8 mouse cellular contexts compared by ENCODE assay signal in the genomic region with DNA sequence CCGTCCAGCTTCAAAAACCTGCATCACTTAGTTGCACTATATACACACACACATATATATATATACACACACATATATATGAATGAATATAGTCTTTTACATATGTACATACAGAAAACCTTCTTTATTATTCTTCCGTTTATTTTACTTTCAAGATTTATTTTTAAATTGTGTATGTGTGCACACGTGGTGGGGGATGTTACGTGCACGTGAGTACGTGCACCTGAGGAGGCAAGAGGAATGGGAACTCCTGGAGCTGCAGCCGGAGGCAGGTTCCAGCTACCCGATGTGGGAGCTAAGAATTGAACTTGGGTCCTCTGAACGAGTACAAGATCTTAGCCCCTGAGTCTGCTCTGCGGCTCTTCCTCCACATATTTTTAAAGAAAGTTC. TPM values are rescaled to one million over a fixed set of nuclear protein-coding genes. Genes with fewer than 3 reads are reported as not detected.
DNase-seq lines count a peak whose midpoint lies in the region; ATAC-seq and TF ChIP-seq lines count a peak whose summit lies in the region.

No protein-coding gene starts in this region.

- H3K9me3 ChIP-seq in kidney, embryonic 14.5 days (ENCODE audit: control insufficient read depth, low read length): peaks cover 4% of the 10 kb centered on the region; the same call in 1 of the 2 replicates
- H3K9me3 ChIP-seq in intestine, embryonic 14.5 days (ENCODE audit: control insufficient read depth, low read length): 0 out of 2 replicates have a peak, but pooled peaks cover 5% of the 10 kb centered on the region
- no peaks in the 10 kb centered on the region for H3K9me3 ChIP-seq in midbrain, postnatal 0 days (ENCODE audit: low read length)

- DNase-seq in kidney, adult 11 months: no peak
- DNase-seq in intestine, embryonic 14.5 days (ENCODE audit: low spot score): no peak
- no peak for DNase-seq in midbrain, postnatal 0 days (ENCODE audit: low spot score)
- DNase-seq in natural killer cell, adult 2 months (ENCODE audit: low spot score in 2 of 2): no peak
- no peak for DNase-seq in thymus, postnatal 4 days
- no peak for DNase-seq in frontal cortex, postnatal 25 days (ENCODE audit: low spot score in 2 of 2)

- no peak for TF ChIP-seq POLR2A in cortical plate, adult 2 months (IDR thresholded peaks at IDR 0.05; ENCODE audit: extremely low read depth, insufficient read depth, low read length)

- ATAC-seq in kidney, embryonic 14.5 days (ENCODE audit: low FRiP score, low TSS enrichment): no peak
- peak; percentile 21 for ATAC-seq in intestine, embryonic 14.5 days (replicated peaks; ENCODE audit: low FRiP score, low TSS enrichment, low read depth)
- ATAC-seq in midbrain, postnatal 0 days (ENCODE audit: low FRiP score): peak; percentile 39; the same call in 1 of the 2 replicates

- 19% methylated on average over 10 of the region's 10 CpGs for WGBS in kidney, embryonic 14.5 days
- 21% methylated on average over 10 of the region's 10 CpGs for WGBS in intestine, embryonic 14.5 days
- WGBS in midbrain, postnatal 0 days: 18% methylated on average over 10 of the region's 10 CpGs

- peaks cover 18% of the 10 kb centered on the region for H3K4me1 ChIP-seq in kidney, embryonic 14.5 days (ENCODE audit: control insufficient read depth, insufficient read depth, low read length)
- H3K4me1 ChIP-seq in cortical plate, adult 2 months (ENCODE audit: control insufficient read depth, insufficient read depth, low read length): peaks cover 8% of the 10 kb centered on the region; the same call in 1 of the 2 replicates
- H3K4me1 ChIP-seq in intestine, embryonic 14.5 days (replicated peaks; ENCODE audit: control insufficient read depth, insufficient read depth, low read length): peaks cover 16% of the 10 kb centered on the region
- peaks cover 12% of the 10 kb centered on the region; the same call in 1 of the 2 replicates for H3K4me1 ChIP-seq in midbrain, postnatal 0 days (ENCODE audit: insufficient read depth, low read length)

- H3K27ac ChIP-seq in kidney, embryonic 14.5 days (ENCODE audit: low read depth, low read length): peak overlapping the region; percentile 95
- peak overlapping the region; percentile 74; the same call in 1 of the 2 replicates for H3K27ac ChIP-seq in cortical plate, adult 2 months (ENCODE audit: insufficient read depth, low read length)
- peak overlapping the region; percentile 96 for H3K27ac ChIP-seq in intestine, embryonic 14.5 days (ENCODE audit: low read depth)
- peak overlapping the region; percentile 90 for H3K27ac ChIP-seq in midbrain, postnatal 0 days (ENCODE audit: low read depth, low read length)

- H3K4me2 ChIP-seq in kidney, embryonic 14.5 days (replicated peaks; ENCODE audit: low read depth, low read length): peak overlapping the region; percentile 72
- H3K4me2 ChIP-seq in intestine, embryonic 14.5 days (ENCODE audit: low read length): peak overlapping the region; percentile 66
- peak overlapping the region; percentile 80 for H3K4me2 ChIP-seq in midbrain, postnatal 0 days (ENCODE audit: low read depth, low read length, poor library complexity, severe bottlenecking)

- H3K4me3 ChIP-seq in kidney, embryonic 14.5 days (ENCODE audit: low read length): peak overlapping the region; percentile 93
- H3K4me3 ChIP-seq in cortical plate, adult 2 months (ENCODE audit: insufficient read depth, low read length): peak overlapping the region; percentile 37
- H3K4me3 ChIP-seq in intestine, embryonic 14.5 days (ENCODE audit: low read depth, low read length): peak overlapping the region; percentile 100
- H3K4me3 ChIP-seq in midbrain, postnatal 0 days (ENCODE audit: low read depth, low read length): peak overlapping the region; percentile 100

- H3K9ac ChIP-seq in kidney, embryonic 14.5 days (ENCODE audit: low read depth, low read length): peak overlapping the region; percentile 98
- peak overlapping the region; percentile 97 for H3K9ac ChIP-seq in intestine, embryonic 14.5 days (ENCODE audit: low read length)
- H3K9ac ChIP-seq in midbrain, postnatal 0 days (replicated peaks; ENCODE audit: low read length, poor library complexity, severe bottlenecking): peak overlapping the region; percentile 90

- peaks cover 31% of the 10 kb centered on the region for H3K36me3 ChIP-seq in kidney, embryonic 14.5 days (ENCODE audit: control insufficient read depth, insufficient read depth, low read length)
- peaks cover 26% of the 10 kb centered on the region for H3K36me3 ChIP-seq in intestine, embryonic 14.5 days (ENCODE audit: control insufficient read depth, insufficient read depth, low read length)
- peaks cover 7% of the 10 kb centered on the region for H3K36me3 ChIP-seq in midbrain, postnatal 0 days (ENCODE audit: insufficient read depth, low read length)

- TF ChIP-seq CTCF in cortical plate, adult 2 months (IDR thresholded peaks at IDR 0.05; ENCODE audit: extremely low read depth, insufficient read depth, low read length): no peak
- TF ChIP-seq CTCF in midbrain, postnatal 0 days (IDR thresholded peaks at IDR 0.05): no peak

- H3K27me3 ChIP-seq in kidney, embryonic 14.5 days (ENCODE audit: control insufficient read depth, insufficient read depth, low read length): no peaks in the 10 kb centered on the region
- no peaks in the 10 kb centered on the region for H3K27me3 ChIP-seq in intestine, embryonic 14.5 days (replicated peaks; ENCODE audit: control insufficient read depth, insufficient read depth, low read length)
- no peaks in the 10 kb centered on the region for H3K27me3 ChIP-seq in midbrain, postnatal 0 days (ENCODE audit: insufficient read depth, low read length)

RNA-seq across cellular contexts. Expression of a gene that starts 0.8 kb away (rescaled TPM):
- polyA plus RNA-seq in kidney, embryonic 14.5 days (2014; fragmentation: Nextera tagmentation; extraction: Ambion mirVana): 35.8 and 68.8 TPM in 2 replicates
- 58.4 and 61.7 TPM in 2 replicates for polyA plus RNA-seq in cortical plate, adult 2 months (2012; rRNA removed)
- 50.8 and 54.2 TPM in 2 replicates for polyA plus RNA-seq in intestine, embryonic 14.5 days (2014; fragmentation: Nextera tagmentation; extraction: Ambion mirVana)
- 33.4 and 41.3 TPM in 2 replicates for total RNA-seq in midbrain, postnatal 0 days (2014; rRNA removed)
- 10.9 and 12.5 TPM in 2 replicates for polyA plus RNA-seq in midbrain, postnatal 0 days (2015; fragmentation: Nextera tagmentation; extraction: Ambion mirVana)

RNA-seq across cellular contexts. Expression of a gene that starts 18.1 kb away (rescaled TPM):
- 47.9 and 56.1 TPM in 2 replicates for polyA plus RNA-seq in kidney, embryonic 14.5 days (2014; fragmentation: Nextera tagmentation; extraction: Ambion mirVana)
- 43.7 and 45.3 TPM in 2 replicates for polyA plus RNA-seq in cortical plate, adult 2 months (2012; rRNA removed)
- 48.0 and 55.3 TPM in 2 replicates for polyA plus RNA-seq in intestine, embryonic 14.5 days (2014; fragmentation: Nextera tagmentation; extraction: Ambion mirVana)
- 20.0 and 33.2 TPM in 2 replicates for total RNA-seq in midbrain, postnatal 0 days (2014; rRNA removed)
- polyA plus RNA-seq in midbrain, postnatal 0 days (2015; fragmentation: Nextera tagmentation; extraction: Ambion mirVana): 39.2 and 39.7 TPM in 2 replicates

RNA-seq across cellular contexts. Expression of a gene that starts 36.8 kb away (rescaled TPM):
- 11.9 and 24.5 TPM in 2 replicates for polyA plus RNA-seq in kidney, embryonic 14.5 days (2014; fragmentation: Nextera tagmentation; extraction: Ambion mirVana)
- polyA plus RNA-seq in cortical plate, adult 2 months (2012; rRNA removed): 11.7 and 11.9 TPM in 2 replicates
- polyA plus RNA-seq in intestine, embryonic 14.5 days (2014; fragmentation: Nextera tagmentation; extraction: Ambion mirVana): 26.2 and 27.8 TPM in 2 replicates
- total RNA-seq in midbrain, postnatal 0 days (2014; rRNA removed): 28.6 and 62.9 TPM in 2 replicates
- polyA plus RNA-seq in midbrain, postnatal 0 days (2015; fragmentation: Nextera tagmentation; extraction: Ambion mirVana): 8.9 and 10.0 TPM in 2 replicates

Comparison
In these comparisons a context has a peak if more than half of its experiments do, and no peak if none do; other contexts are left out.
1. H3K4me3 ChIP-seq: peak in every context shown above with its lines; median percentile 100 in intestine, embryonic 14.5 days; 100 in midbrain, postnatal 0 days; 93 in kidney, embryonic 14.5 days; 37 in cortical plate, adult 2 months.